Comparison of ENCODE assay signal across 35 mouse cellular contexts in the genomic region with DNA sequence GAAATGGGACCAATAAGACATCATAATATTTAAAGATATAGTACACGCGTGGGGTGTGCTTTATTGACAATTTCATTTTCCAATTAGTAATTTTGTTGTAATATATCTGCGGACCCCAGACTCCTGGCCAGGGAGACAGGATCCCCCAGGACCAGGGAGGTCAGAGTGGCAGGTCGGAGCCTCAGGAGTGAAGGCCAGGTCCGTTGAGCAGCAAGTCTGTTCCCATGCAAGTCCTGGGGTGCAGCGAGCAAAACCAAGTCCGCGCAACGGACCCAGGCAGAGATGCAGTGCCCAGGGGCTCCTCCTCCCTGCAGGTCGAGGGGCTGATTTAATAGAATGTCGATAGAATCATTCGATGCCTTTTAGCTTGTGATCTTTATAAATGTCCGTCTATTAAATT. TPM values are rescaled to one million over a fixed set of nuclear protein-coding genes. Genes with fewer than 3 reads are reported as not detected.
DNase-seq lines count a peak whose midpoint lies in the region; ATAC-seq and TF ChIP-seq lines count a peak whose summit lies in the region.
"Had no signal": no experiment of that assay in that cellular context is flagged by ENCODE, and none has a peak within 500 bp of the region (broad histone marks: within the 10 kb centered on the region; RNA-seq: fewer than 3 reads in every experiment).

No protein-coding gene starts in this region.

- 0 out of 2 replicates have a peak, but pooled peaks cover 4% of the 10 kb centered on the region for H3K4me1 ChIP-seq in forebrain, postnatal 0 days (ENCODE audit: insufficient read depth)
- H3K4me1 ChIP-seq in forebrain, embryonic 10.5 days: peaks cover 14% of the 10 kb centered on the region
- H3K4me1 ChIP-seq in midbrain, embryonic 10.5 days: peaks cover 9% of the 10 kb centered on the region
- H3K4me1 ChIP-seq in midbrain, embryonic 13.5 days (replicated peaks): peaks cover 10% of the 10 kb centered on the region
- peaks cover 7% of the 10 kb centered on the region for H3K4me1 ChIP-seq in neural tube, embryonic 15.5 days
- H3K4me1 ChIP-seq in heart, embryonic 12.5 days (replicated peaks): peaks cover 6% of the 10 kb centered on the region; the same call in 1 of the 2 replicates
- H3K4me1 ChIP-seq: embryonic facial prominence, embryonic 12.5 days; forebrain, embryonic 12.5 days had no signal

- no peak overlapping the region for H3K4me3 ChIP-seq in forebrain, postnatal 0 days (ENCODE audit: low read depth, low read length)
- H3K4me3 ChIP-seq in forebrain, embryonic 10.5 days: no peak overlapping the region
- no peak overlapping the region for H3K4me3 ChIP-seq in midbrain, embryonic 10.5 days
- H3K4me3 ChIP-seq in midbrain, embryonic 13.5 days (replicated peaks): no peak overlapping the region
- H3K4me3 ChIP-seq in neural tube, embryonic 15.5 days (replicated peaks): no peak overlapping the region
- no peak overlapping the region for H3K4me3 ChIP-seq in heart, embryonic 12.5 days
- H3K4me3 ChIP-seq: embryonic facial prominence, embryonic 12.5 days; embryonic facial prominence, embryonic 15.5 days; forebrain, embryonic 12.5 days; forebrain, embryonic 15.5 days; heart, adult 2 months; heart, embryonic 10.5 days; hindbrain, embryonic 13.5 days had no signal

- WGBS in forebrain, postnatal 0 days: 11% methylated on average over 13 of the region's 13 CpGs
- WGBS in forebrain, embryonic 10.5 days: 12% methylated on average over 13 of the region's 13 CpGs
- WGBS in midbrain, embryonic 10.5 days: 16% methylated on average over 13 of the region's 13 CpGs
- WGBS in midbrain, embryonic 13.5 days: 11% methylated on average over 13 of the region's 13 CpGs
- 16% methylated on average over 13 of the region's 13 CpGs for WGBS in neural tube, embryonic 15.5 days
- WGBS in heart, embryonic 12.5 days: 30% methylated on average over 13 of the region's 13 CpGs

- DNase-seq in forebrain, postnatal 0 days: peak; percentile 21
- no peak for DNase-seq in forebrain, embryonic 10.5 days (ENCODE audit: extremely low spot score, low spot score)
- DNase-seq in midbrain, embryonic 10.5 days (ENCODE audit: low spot score): peak; percentile 28
- DNase-seq in neural tube, embryonic 10.5 days (ENCODE audit: extremely low spot score, low spot score): peak; percentile 39
- DNase-seq: adrenal gland, adult 2 months; adrenal gland, postnatal 14 days; cerebellum, adult 11 months; cerebellum, adult 2 months; cerebellum, adult 9-11 months; cerebellum, postnatal 25 days; gastrocnemius, postnatal 10 days; gastrocnemius, postnatal 36 days; heart, adult 2 months had no signal

- no peaks in the 10 kb centered on the region for H3K36me3 ChIP-seq in forebrain, postnatal 0 days (ENCODE audit: insufficient read depth)
- no peaks in the 10 kb centered on the region for H3K36me3 ChIP-seq in forebrain, embryonic 10.5 days (replicated peaks)
- no peaks in the 10 kb centered on the region for H3K36me3 ChIP-seq in midbrain, embryonic 10.5 days
- no peaks in the 10 kb centered on the region for H3K36me3 ChIP-seq in midbrain, embryonic 13.5 days
- H3K36me3 ChIP-seq in neural tube, embryonic 15.5 days: no peaks in the 10 kb centered on the region
- no peaks in the 10 kb centered on the region for H3K36me3 ChIP-seq in heart, embryonic 12.5 days
- H3K36me3 ChIP-seq: embryonic facial prominence, embryonic 12.5 days; embryonic facial prominence, embryonic 15.5 days; forebrain, embryonic 12.5 days; forebrain, embryonic 15.5 days; heart, embryonic 10.5 days; hindbrain, embryonic 13.5 days had no signal

- H3K27ac ChIP-seq in forebrain, postnatal 0 days (ENCODE audit: low read depth, low read length): no peak overlapping the region
- H3K27ac ChIP-seq in forebrain, embryonic 10.5 days: no peak overlapping the region
- H3K27ac ChIP-seq in midbrain, embryonic 10.5 days (replicated peaks): no peak overlapping the region
- no peak overlapping the region for H3K27ac ChIP-seq in midbrain, embryonic 13.5 days
- no peak overlapping the region for H3K27ac ChIP-seq in neural tube, embryonic 15.5 days (replicated peaks)
- H3K27ac ChIP-seq in heart, embryonic 12.5 days (ENCODE audit: poor library complexity, severe bottlenecking): no peak overlapping the region
- H3K27ac ChIP-seq: embryonic facial prominence, embryonic 12.5 days; embryonic facial prominence, embryonic 15.5 days; forebrain, embryonic 12.5 days; forebrain, embryonic 15.5 days; heart, adult 2 months; heart, embryonic 10.5 days; hindbrain, embryonic 13.5 days had no signal

- no peaks in the 10 kb centered on the region for H3K9me3 ChIP-seq in forebrain, postnatal 0 days (ENCODE audit: low read length)
- H3K9me3 ChIP-seq in forebrain, embryonic 10.5 days: no peaks in the 10 kb centered on the region
- H3K9me3 ChIP-seq in midbrain, embryonic 10.5 days (replicated peaks): no peaks in the 10 kb centered on the region
- no peaks in the 10 kb centered on the region for H3K9me3 ChIP-seq in midbrain, embryonic 13.5 days
- no peaks in the 10 kb centered on the region for H3K9me3 ChIP-seq in neural tube, embryonic 15.5 days (replicated peaks)
- no peaks in the 10 kb centered on the region for H3K9me3 ChIP-seq in heart, embryonic 12.5 days (replicated peaks)
- H3K9me3 ChIP-seq: embryonic facial prominence, embryonic 12.5 days; embryonic facial prominence, embryonic 15.5 days; forebrain, embryonic 12.5 days; forebrain, embryonic 15.5 days; heart, embryonic 10.5 days; hindbrain, embryonic 13.5 days had no signal

- ATAC-seq in forebrain, postnatal 0 days: no peak
- no peak for ATAC-seq in midbrain, embryonic 13.5 days
- ATAC-seq in neural tube, embryonic 15.5 days (ENCODE audit: low FRiP score): no peak
- no peak for ATAC-seq in heart, embryonic 12.5 days (ENCODE audit: insufficient number of reproducible peaks, low FRiP score)
- ATAC-seq: CD4-positive, CD25-positive, alpha-beta regulatory T cell, adult 4 months; forebrain, embryonic 15.5 days; hindbrain, embryonic 16.5 days; inflammation-experienced regulatory T-cells, adult 6 months; intestine, embryonic 16.5 days had no signal

- peaks cover 81% of the 10 kb centered on the region for H3K27me3 ChIP-seq in forebrain, postnatal 0 days (ENCODE audit: insufficient read depth, low read length)
- H3K27me3 ChIP-seq in forebrain, embryonic 10.5 days (ENCODE audit: poor library complexity, severe bottlenecking): peaks cover 99% of the 10 kb centered on the region
- H3K27me3 ChIP-seq in midbrain, embryonic 10.5 days (ENCODE audit: low read depth, poor library complexity, severe bottlenecking): peaks cover 98% of the 10 kb centered on the region
- peaks cover 98% of the 10 kb centered on the region for H3K27me3 ChIP-seq in midbrain, embryonic 13.5 days
- H3K27me3 ChIP-seq in neural tube, embryonic 15.5 days (replicated peaks): peaks cover 87% of the 10 kb centered on the region
- peaks cover 91% of the 10 kb centered on the region for H3K27me3 ChIP-seq in heart, embryonic 12.5 days (replicated peaks)

- no peak overlapping the region for H3K9ac ChIP-seq in forebrain, postnatal 0 days
- no peak overlapping the region for H3K9ac ChIP-seq in midbrain, embryonic 13.5 days (replicated peaks)
- H3K9ac ChIP-seq in neural tube, embryonic 15.5 days (replicated peaks): no peak overlapping the region
- no peak overlapping the region for H3K9ac ChIP-seq in heart, embryonic 12.5 days
- H3K9ac ChIP-seq: embryonic facial prominence, embryonic 12.5 days; embryonic facial prominence, embryonic 15.5 days; forebrain, embryonic 12.5 days; forebrain, embryonic 15.5 days; hindbrain, embryonic 13.5 days had no signal

- TF ChIP-seq CTCF in forebrain, postnatal 0 days (IDR thresholded peaks at IDR 0.05; ENCODE audit: low read depth): no peak

- no peak overlapping the region for H3K4me2 ChIP-seq in forebrain, postnatal 0 days (ENCODE audit: low read depth)
- no peak overlapping the region for H3K4me2 ChIP-seq in midbrain, embryonic 13.5 days (replicated peaks)
- no peak overlapping the region for H3K4me2 ChIP-seq in neural tube, embryonic 15.5 days
- no peak overlapping the region for H3K4me2 ChIP-seq in heart, embryonic 12.5 days
- H3K4me2 ChIP-seq: embryonic facial prominence, embryonic 12.5 days; embryonic facial prominence, embryonic 15.5 days; forebrain, embryonic 12.5 days; forebrain, embryonic 15.5 days; hindbrain, embryonic 13.5 days had no signal

RNA-seq across cellular contexts. Expression of gene Mnx1, which starts 9.1 kb away (rescaled TPM):
- not detected in 2 replicates for total RNA-seq in forebrain, postnatal 0 days (2014; rRNA removed)
- not detected in 2 replicates for polyA plus RNA-seq in forebrain, postnatal 0 days (2015; fragmentation: Nextera tagmentation; extraction: Ambion mirVana)
- polyA plus RNA-seq in forebrain, embryonic 10.5 days (2016; fragmentation: Nextera tagmentation; extraction: Ambion mirVana): not detected in 2 replicates
- polyA plus RNA-seq in midbrain, embryonic 10.5 days (2016; fragmentation: Nextera tagmentation; extraction: Ambion mirVana): not detected in 2 replicates
- not detected in 2 replicates for polyA plus RNA-seq in midbrain, embryonic 13.5 days (2015; fragmentation: Nextera tagmentation; extraction: Ambion mirVana)
- 0.95 and 1.3 TPM in 2 replicates for polyA plus RNA-seq in neural tube, embryonic 15.5 days (2015; fragmentation: Nextera tagmentation; extraction: Ambion mirVana)
- polyA plus RNA-seq in heart, embryonic 12.5 days (2016; fragmentation: Nextera tagmentation; extraction: Ambion mirVana): 0.08 TPM in 1 of 2 replicates, not detected in the other
- total RNA-seq: adrenal gland, adult 2 months; adrenal gland, postnatal 14 days; common myeloid progenitor, adult 5-6 weeks; gastrocnemius, adult 18-20 months; gastrocnemius, postnatal 10 days; gastrocnemius, postnatal 36 days; granulocyte monocyte progenitor cell, adult 5-6 weeks; heart, adult 2 months; heart, postnatal 25 days; hematopoietic stem cell, adult 5-6 weeks; MEL had no signal
- polyA plus RNA-seq: adrenal gland, adult 2 months; C2C12; CD4-positive, CD25-positive, alpha-beta regulatory T cell, adult 4 months; cerebellum, adult 2 months; embryonic facial prominence, embryonic 12.5 days; forebrain, embryonic 15.5 days; heart, adult 2 months; heart, embryonic 14.5 days; heart, postnatal 0 days; hindbrain, embryonic 16.5 days; inflammation-experienced regulatory T-cells, adult 6 months had no signal

RNA-seq across cellular contexts. Expression of gene Nom1, which starts 52.9 kb away (rescaled TPM):
- total RNA-seq in forebrain, postnatal 0 days (2014; rRNA removed): 18.0 and 29.6 TPM in 2 replicates
- polyA plus RNA-seq in forebrain, postnatal 0 days (2015; fragmentation: Nextera tagmentation; extraction: Ambion mirVana): 9.7 and 17.0 TPM in 2 replicates
- 35.1 and 40.6 TPM in 2 replicates for polyA plus RNA-seq in forebrain, embryonic 10.5 days (2016; fragmentation: Nextera tagmentation; extraction: Ambion mirVana)
- 27.7 and 33.7 TPM in 2 replicates for polyA plus RNA-seq in midbrain, embryonic 10.5 days (2016; fragmentation: Nextera tagmentation; extraction: Ambion mirVana)
- polyA plus RNA-seq in midbrain, embryonic 13.5 days (2015; fragmentation: Nextera tagmentation; extraction: Ambion mirVana): 19.2 and 20.8 TPM in 2 replicates
- polyA plus RNA-seq in neural tube, embryonic 15.5 days (2015; fragmentation: Nextera tagmentation; extraction: Ambion mirVana): 16.2 and 23.1 TPM in 2 replicates
- polyA plus RNA-seq in heart, embryonic 12.5 days (2016; fragmentation: Nextera tagmentation; extraction: Ambion mirVana): 19.0 and 23.6 TPM in 2 replicates
